Mouse (Mus musculus) limb, embryonic 11.5 days (tissue): Measurements from ENCODE around the gene Snorc. TPM values are rescaled to one million over a fixed set of nuclear protein-coding genes. Genes with fewer than 3 reads are reported as not detected.
A peak's percentile ranks its signal among the peaks of the same experiment; 100 is the strongest.

ENCODE experiments used
- ATAC-seq: fragments of 200-750 bp; cut with Nextera tagmentation; 2 replicates; pipeline ENCODE4 v1.8.0; 2017; ENCODE audit warnings: low read depth; ENCODE audit not compliant: insufficient number of reproducible peaks, low FRiP score, low TSS enrichment
- DNase-seq: peaks from one replicate; pipeline ENCODE4 v3.0.0-alpha.2; 2015; ENCODE audit warnings: low spot score
- H3K27ac ChIP-seq: fragments of 300-500 bp; sonication (generic); replicated peaks from 2 replicates; pipeline ENCODE4 v1.5.1; 2014; ENCODE audit warnings: low read depth, mild to moderate bottlenecking, low read length
- H3K27me3 ChIP-seq: fragments of 300-500 bp; sonication (generic); 2 replicates; pipeline ENCODE4 v1.6.1; 2014; ENCODE audit warnings: mild to moderate bottlenecking, low read length, mixed read lengths; ENCODE audit not compliant: control insufficient read depth, insufficient read depth
- H3K36me3 ChIP-seq: fragments of 300-500 bp; sonication (generic); 2 replicates; pipeline ENCODE4 v1.6.1; 2014; ENCODE audit warnings: mild to moderate bottlenecking, low read length, moderate library complexity, mixed read lengths; ENCODE audit not compliant: control insufficient read depth, insufficient read depth
- H3K4me1 ChIP-seq: fragments of 300-500 bp; sonication (generic); 2 replicates; pipeline ENCODE4 v1.6.1; 2014; ENCODE audit warnings: low read length, mixed read lengths; ENCODE audit not compliant: control insufficient read depth, insufficient read depth
- H3K4me2 ChIP-seq: fragments of 300-500 bp; sonication (generic); 2 replicates; pipeline ENCODE4 v1.6.1; 2014; ENCODE audit warnings: low read depth, mild to moderate bottlenecking, moderate library complexity; ENCODE audit not compliant: severe bottlenecking
- H3K4me3 ChIP-seq: fragments of 300-500 bp; sonication (generic); 2 replicates; pipeline ENCODE4 v1.5.1; 2014; ENCODE audit warnings: low read depth, low read length
- H3K9ac ChIP-seq: fragments of 300-500 bp; sonication (generic); 2 replicates; pipeline ENCODE4 v1.6.1; 2014; ENCODE audit warnings: mild to moderate bottlenecking, low read length
- H3K9me3 ChIP-seq: fragments of 300-500 bp; sonication (generic); 2 replicates; pipeline ENCODE4 v1.6.1; 2016; ENCODE audit warnings: low read length; ENCODE audit not compliant: control insufficient read depth
- WGBS: fragments of 180-500 bp; shearing (Covaris S2); extraction: QIAGEN DNeasy Blood & Tissue Kit; methylation state at CpG from one replicate; pipeline ENCODE4 v1.1.7; 2014; 5-methylcytosine and 5-hydroxymethylcytosine counted together
- polyA plus RNA-seq: library from polyadenylated mRNA; unstranded; fragments of >200 nt; fragmentation: Nextera tagmentation; extraction: Ambion mirVana; gene quantifications from 2 replicates; pipeline ENCODE4 v1.2.1, GENCODE M21; 2014

Snorc gene
- polyA plus RNA-seq, 1 experiment from 2014 or later: not detected

DNA sequence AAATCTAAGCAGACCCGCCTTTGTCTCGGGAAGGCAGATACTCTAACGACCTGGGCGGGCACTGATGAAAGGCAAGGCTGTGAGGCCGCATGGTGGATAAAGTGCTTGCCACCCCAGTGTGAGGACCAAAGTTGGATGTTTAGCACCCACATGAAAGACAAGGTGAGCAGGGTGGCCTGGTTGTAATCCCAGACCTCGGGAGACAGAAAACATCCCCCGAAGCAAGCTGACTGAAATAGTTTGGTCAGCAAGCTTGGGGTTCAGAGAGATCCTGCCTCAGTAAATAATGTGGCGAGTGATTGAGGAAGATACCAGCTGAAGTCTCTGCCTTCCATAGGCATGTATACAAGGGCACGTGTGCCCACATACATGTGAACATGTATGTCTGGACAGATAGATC lies 2.6 kb upstream of the Snorc start:
- Histone ChIP-seq H3K4me3 (no peak overlapping the region), H3K9ac (no peak overlapping the region), H3K4me1 (no peaks in the 10 kb centered on the region), H3K27ac (no peak overlapping the region), H3K4me2 (no peak overlapping the region), H3K27me3 (no peaks in the 10 kb centered on the region), H3K9me3 (no peaks in the 10 kb centered on the region), H3K36me3 (no peaks in the 10 kb centered on the region)
- ATAC-seq: no peak
- WGBS: 60% methylated on average over 9 of the region's 9 CpGs
- no peak for DNase-seq

DNA sequence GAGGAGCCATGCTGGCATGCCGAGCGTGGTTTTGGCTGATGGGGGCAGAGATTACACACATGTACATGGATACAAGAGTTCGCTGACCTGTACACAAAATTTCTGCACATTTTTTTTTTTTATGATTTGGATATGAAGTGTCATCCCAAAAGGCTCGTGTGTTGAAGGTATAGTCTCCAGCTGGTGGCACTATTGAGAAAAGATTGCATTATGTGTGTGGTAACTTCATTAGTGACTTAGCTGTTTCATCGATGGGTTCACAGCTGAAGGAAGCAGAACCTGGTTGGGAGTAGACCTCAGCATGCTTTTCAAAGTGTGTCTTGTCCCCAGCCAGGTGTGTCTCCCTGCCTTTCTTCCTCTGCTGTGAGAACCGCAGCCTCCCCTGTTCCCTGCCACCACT lies 1.8 kb upstream of the Snorc start:
- DNase-seq (no peak), ATAC-seq (no peak)
- Histone ChIP-seq H3K9me3 (no peaks in the 10 kb centered on the region), H3K4me2 (no peak overlapping the region), H3K27me3 (no peaks in the 10 kb centered on the region), H3K9ac (no peak overlapping the region), H3K27ac (no peak overlapping the region), H3K4me3 (no peak overlapping the region), H3K36me3 (no peaks in the 10 kb centered on the region), H3K4me1 (no peaks in the 10 kb centered on the region)
- WGBS: 81% methylated on average over 6 of the region's 6 CpGs

DNA sequence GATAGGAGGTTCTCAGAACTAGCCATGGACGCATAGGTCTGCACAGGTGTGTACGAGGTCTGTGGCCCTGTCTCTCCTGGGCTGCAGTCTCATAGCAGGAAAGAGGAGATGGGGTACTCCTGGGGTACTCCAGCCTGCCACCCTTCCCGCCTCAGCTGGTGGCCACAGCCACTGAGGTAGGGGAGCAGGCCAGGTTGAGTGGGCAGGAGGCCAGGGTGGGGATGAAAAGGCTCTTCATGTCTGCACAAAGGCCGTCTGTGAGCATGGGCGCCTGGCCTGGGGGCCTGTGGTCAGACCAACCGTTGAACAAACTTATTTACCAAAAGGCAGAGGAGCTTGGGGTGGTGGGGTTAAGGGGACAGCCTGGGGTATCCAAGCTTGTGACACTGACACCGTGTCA lies 1.8 kb downstream of the Snorc start:
- Histone ChIP-seq H3K4me3 (no peak overlapping the region), H3K4me2 (no peak overlapping the region), H3K36me3 (no peaks in the 10 kb centered on the region), H3K4me1 (peaks cover 8% of the 10 kb centered on the region), H3K9me3 (no peaks in the 10 kb centered on the region), H3K9ac (no peak overlapping the region), H3K27ac (no peak overlapping the region), H3K27me3 (peaks cover 20% of the 10 kb centered on the region)
- no peak for DNase-seq
- ATAC-seq: no peak
- WGBS: 81% methylated on average over 7 of the region's 7 CpGs

DNA sequence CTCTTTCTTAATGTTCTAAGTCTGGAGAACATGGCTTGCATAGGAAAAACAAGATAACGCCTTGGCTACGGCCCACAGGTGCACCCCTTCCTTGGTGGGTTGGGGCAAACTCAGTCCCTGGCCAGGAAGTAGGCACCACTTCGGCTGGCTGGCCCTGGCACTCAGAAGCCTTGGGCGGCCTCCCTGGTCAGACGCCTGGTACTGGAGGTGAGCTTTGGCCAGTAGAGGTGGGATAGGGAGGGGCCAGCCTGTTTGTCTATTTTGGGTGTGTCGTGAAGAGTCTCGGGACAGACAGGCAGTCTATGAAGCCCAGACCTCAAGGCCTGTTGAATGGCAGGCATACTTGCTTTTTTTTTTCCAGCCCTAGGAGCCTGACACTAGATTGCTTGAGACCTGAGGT lies 2.5 kb downstream of the Snorc start:
- Histone ChIP-seq H3K4me2 (no peak overlapping the region), H3K36me3 (no peaks in the 10 kb centered on the region), H3K9ac (no peak overlapping the region), H3K4me1 (peaks cover 8% of the 10 kb centered on the region), H3K27ac (no peak overlapping the region), H3K4me3 (no peak overlapping the region), H3K9me3 (no peaks in the 10 kb centered on the region), H3K27me3 (peaks cover 21% of the 10 kb centered on the region)
- 88% methylated on average over 7 of the region's 7 CpGs for WGBS
- DNase-seq (no peak), ATAC-seq (no peak)

DNA sequence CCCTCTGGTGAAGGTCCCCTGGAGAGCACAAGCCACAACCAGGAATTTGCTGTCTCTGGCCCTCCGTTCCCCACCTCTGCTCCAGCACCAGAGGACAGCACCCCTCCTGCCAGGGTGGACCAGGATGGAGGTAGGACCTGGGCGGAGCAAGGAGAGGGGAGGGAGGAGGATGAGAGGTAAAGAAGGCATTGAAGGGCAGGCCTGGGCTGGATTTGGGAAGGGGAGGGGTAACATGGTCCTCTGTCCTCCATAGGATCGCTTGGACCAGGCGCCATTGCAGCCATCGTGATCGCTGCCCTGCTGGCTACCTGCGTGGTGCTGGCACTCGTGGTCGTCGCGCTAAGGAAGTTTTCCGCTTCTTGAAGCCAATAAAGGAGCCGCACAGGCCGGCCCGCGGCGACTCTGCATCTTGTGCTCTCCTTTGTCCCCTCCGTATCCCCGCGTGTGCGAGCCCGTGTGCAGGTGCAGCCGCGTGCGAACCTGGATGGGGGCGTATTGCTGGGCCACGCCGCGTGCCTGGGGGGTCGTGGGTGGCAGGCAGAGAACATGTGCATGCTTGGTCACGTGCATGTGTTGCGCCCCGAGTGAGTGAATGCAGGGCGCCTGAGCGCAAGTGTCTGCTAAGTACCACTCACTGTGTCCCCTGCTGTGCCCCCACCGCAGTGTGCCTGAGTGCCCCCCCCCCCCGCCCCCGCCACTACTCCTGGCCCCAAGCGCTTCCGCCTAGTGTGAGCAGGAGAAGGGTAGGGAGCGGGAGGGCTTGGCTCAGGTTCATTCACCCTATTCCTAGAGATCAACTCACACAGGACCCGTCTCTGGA lies 5.2 kb downstream of the Snorc start:
- peak overlapping the region; percentile 73 for H3K4me2 ChIP-seq
- H3K4me1 ChIP-seq: peaks cover 8% of the 10 kb centered on the region
- H3K9ac ChIP-seq: peak overlapping the region; percentile 55
- peaks cover 21% of the 10 kb centered on the region for H3K27me3 ChIP-seq
- 2% methylated on average over 40 of the region's 42 CpGs for WGBS
- H3K4me3 ChIP-seq: peak overlapping the region; percentile 33
- H3K36me3 ChIP-seq: no peaks in the 10 kb centered on the region
- ATAC-seq: no peak
- DNase-seq: peak; percentile 51
- no peak overlapping the region for H3K27ac ChIP-seq
- no peaks in the 10 kb centered on the region for H3K9me3 ChIP-seq

DNA sequence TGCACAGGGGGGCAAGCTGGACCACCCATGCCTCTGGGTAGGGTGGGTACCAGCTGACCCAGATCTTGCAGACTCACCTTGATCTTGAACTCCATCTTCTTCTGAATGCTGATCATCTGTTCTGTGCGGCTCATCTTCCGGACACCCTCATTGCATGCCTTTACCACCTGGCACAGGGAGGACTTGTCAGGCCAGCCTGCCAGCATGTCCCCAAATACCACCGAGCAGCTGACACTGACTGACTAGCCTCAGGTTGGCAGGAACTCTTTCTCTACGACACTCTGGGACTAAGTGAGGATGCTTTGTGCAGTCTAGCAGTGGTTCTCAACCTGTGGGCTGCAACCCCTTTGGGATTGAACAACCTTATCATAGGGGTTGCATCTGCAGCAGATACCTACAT lies 12.5 kb downstream of the Snorc start:
- no peaks in the 10 kb centered on the region for H3K4me1 ChIP-seq
- WGBS: 86% methylated on average over 4 of the region's 4 CpGs
- ATAC-seq (no peak), DNase-seq (no peak)
- H3K4me2 ChIP-seq: no peak overlapping the region
- H3K4me3 ChIP-seq: no peak overlapping the region
- H3K27me3 ChIP-seq: no peaks in the 10 kb centered on the region
- H3K9me3 ChIP-seq: no peaks in the 10 kb centered on the region
- no peaks in the 10 kb centered on the region for H3K36me3 ChIP-seq
- no peak overlapping the region for H3K9ac ChIP-seq
- H3K27ac ChIP-seq: no peak overlapping the region

DNA sequence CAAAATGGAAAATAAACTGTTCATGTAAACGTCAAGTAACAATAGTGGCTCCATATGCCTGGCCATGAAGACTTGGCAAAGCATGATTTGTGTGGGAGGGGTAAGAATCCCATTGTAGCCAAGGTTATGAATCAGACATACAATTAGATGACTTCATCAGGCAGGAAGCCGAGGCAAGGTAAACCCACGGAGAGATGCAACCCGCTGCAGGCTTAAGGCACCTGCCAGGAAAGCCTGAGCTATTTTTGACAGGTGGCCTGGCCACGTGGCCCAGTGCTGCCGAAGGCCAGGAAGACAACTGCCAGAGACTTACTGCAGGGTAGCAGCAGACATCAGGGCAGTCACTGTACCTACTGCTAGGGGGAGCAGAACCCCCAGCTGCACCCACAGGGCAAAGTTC lies 16.3 kb downstream of the Snorc start:
- 79% methylated on average over 6 of the region's 6 CpGs for WGBS
- ATAC-seq (no peak), DNase-seq (no peak)
- H3K36me3 ChIP-seq: no peaks in the 10 kb centered on the region
- no peaks in the 10 kb centered on the region for H3K4me1 ChIP-seq
- no peaks in the 10 kb centered on the region for H3K9me3 ChIP-seq
- no peaks in the 10 kb centered on the region for H3K27me3 ChIP-seq
- H3K27ac ChIP-seq: no peak overlapping the region
- no peak overlapping the region for H3K9ac ChIP-seq
- H3K4me2 ChIP-seq: no peak overlapping the region
- H3K4me3 ChIP-seq: no peak overlapping the region

DNA sequence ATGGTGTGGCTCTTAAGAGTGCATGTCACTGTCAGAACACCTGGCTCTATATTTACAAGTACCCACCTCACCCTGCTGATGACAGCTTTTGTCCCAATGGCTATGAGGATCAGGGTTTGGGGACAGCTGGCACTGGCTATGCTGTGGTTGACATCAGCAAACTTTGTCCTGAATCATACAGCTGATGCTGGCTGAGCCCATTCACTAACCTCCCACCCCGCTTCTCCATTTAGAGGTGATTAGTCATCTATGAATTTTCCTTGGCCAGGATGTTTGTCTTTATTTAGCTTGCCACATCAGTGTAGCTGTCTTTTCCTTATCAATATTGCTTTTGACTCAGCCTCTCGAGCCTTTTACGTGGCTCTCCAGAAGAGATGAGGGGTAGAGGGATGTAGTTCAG lies 22.2 kb downstream of the Snorc start:
- Histone ChIP-seq H3K9ac (no peak overlapping the region), H3K27ac (no peak overlapping the region), H3K4me2 (no peak overlapping the region), H3K36me3 (no peaks in the 10 kb centered on the region), H3K9me3 (no peaks in the 10 kb centered on the region), H3K27me3 (no peaks in the 10 kb centered on the region), H3K4me3 (no peak overlapping the region), H3K4me1 (no peaks in the 10 kb centered on the region)
- 92% methylated on average over 3 of the region's 3 CpGs for WGBS
- ATAC-seq (no peak), DNase-seq (no peak)

DNA sequence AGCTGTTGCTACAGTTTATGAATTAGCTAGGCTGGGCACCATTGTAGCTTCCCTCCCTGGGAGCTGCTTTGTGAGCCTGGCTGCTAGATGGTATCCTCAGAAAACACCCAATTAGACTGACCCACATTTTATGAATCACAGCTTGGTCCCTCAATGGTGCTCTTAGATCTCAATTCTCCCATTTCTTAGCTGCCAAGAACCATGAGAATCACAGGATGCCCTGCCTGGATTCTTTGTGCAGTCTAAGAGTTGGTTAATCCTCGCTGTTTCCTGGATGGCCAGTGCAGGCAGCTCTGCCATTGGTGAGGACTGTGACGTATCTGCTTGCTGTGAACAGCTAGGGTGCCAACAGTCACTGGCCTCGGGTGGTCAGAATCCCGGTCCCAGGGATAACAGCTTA lies 23.5 kb downstream of the Snorc start:
- H3K4me1 ChIP-seq: no peaks in the 10 kb centered on the region
- H3K4me2 ChIP-seq: no peak overlapping the region
- H3K9me3 ChIP-seq: no peaks in the 10 kb centered on the region
- DNase-seq (no peak), ATAC-seq (no peak)
- no peaks in the 10 kb centered on the region for H3K36me3 ChIP-seq
- H3K4me3 ChIP-seq: no peak overlapping the region
- H3K27me3 ChIP-seq: no peaks in the 10 kb centered on the region
- 73% methylated on average over 4 of the region's 4 CpGs for WGBS
- H3K27ac ChIP-seq: no peak overlapping the region
- H3K9ac ChIP-seq: no peak overlapping the region
